Mouse (Mus musculus) heart, adult 10 weeks (tissue): ENCODE results near the gene Naf1. TPM values are rescaled to one million over a fixed set of nuclear protein-coding genes. Genes with fewer than 3 reads are reported as not detected.

ENCODE experiments used
- polyA plus RNA-seq: library from polyadenylated mRNA; stranded (reverse); fragments of 350-450 nt; fragmentation: Illumina TruSeq; extraction: RNeasy Lipid Tissue Mini Kit (QIAGEN cat#74804); gene quantifications from one replicate; pipeline ENCODE4 v1.2.3, GENCODE M21; 2014; ENCODE audit warnings: low read depth, low replicate concordance

Naf1 gene
- polyA plus RNA-seq: 6.0 TPM

DNA sequence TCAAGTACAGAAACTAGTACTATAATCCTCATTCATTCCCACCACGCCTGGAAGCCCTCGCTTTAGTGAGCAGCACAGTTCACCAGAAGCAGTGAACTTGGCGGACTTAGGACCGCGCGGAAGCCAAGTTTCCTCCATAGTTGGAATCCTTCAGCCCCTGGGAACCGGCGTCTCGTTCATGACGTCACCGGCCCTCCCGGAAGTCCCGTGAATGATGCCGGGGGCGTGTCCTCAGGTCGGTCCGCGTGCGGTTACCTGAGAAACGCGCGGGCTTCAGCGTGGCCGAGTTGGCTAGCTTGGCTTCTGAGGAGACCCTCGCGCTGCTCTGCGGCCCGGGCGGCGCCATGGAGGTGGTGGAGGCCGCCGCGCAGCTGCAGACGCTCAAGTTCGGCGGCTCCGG, at the start of gene Naf1:
Gene Naf1 (plus strand): TSS at position 195 of the 400 bp plus-strand sequence.

Other genes with a start within 250 kb of the Naf1 start
- not detected for gene Npy5r, start 172.1 kb upstream of the Naf1 start, polyA plus RNA-seq
- 3.4 TPM for gene Npy1r, start 163.0 kb upstream of the Naf1 start, polyA plus RNA-seq